Mouse (Mus musculus) lung, adult 2 months (tissue): Measurements from ENCODE around the gene Hfe2.

Source experiments
- CTCF ChIP-seq: fragments of 200-500 bp; IDR thresholded peaks from 2 replicates; pipeline ENCODE4 v1.5.1; 2011; ENCODE audit warnings: mild to moderate bottlenecking, low read length, control low read depth; ENCODE audit not compliant: insufficient read depth
- POLR2A ChIP-seq: fragments of 200-500 bp; IDR thresholded peaks from 2 replicates; pipeline ENCODE4 v1.6.1; 2011; ENCODE audit warnings: low read depth, mild to moderate bottlenecking, control low read depth, low read length, borderline replicate concordance; ENCODE audit errors: extremely low read depth

DNA sequence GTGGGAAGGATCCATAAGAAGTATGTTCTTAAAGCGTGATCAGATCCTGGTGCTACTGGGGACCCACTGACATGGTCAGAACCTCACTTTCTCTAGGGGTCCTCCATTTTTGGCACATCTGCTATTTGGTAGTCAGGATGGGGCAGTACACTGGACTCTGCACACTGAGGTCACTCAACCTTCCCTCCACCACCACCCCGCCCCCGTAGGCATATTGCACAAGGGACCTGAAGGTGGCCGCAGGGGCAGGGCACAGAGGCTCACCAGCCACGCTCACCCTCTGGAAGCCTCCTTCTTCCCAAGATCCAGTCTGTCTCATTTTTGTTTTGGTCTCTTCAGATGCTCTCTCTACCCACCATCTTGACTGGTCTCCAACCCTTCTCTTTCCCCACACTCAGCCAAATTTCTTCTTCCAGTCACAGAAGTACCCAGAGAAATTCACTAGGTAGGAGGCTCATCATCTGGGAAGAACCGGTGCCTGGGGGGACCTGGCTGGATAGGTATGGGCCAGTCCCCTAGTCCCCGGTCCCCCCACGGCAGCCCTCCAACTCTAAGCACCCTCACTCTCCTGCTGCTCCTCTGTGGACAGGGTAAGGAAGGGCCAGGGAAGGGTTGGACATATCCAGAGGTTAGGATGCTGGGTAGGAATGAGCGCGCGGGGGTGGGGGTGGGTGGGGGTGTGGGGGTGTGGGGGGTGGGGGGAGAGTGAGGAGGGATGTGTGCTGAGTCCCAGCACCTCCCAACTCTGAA is 1.2 kb downstream of the Hfe2 start:
- TF ChIP-seq CTCF, result no peak
- no peak for TF ChIP-seq POLR2A
